Mouse (Mus musculus): ENCODE data around the gene Kctd14.
A peak's percentile ranks its signal among the peaks of the same experiment; 100 is the strongest.

Gene Kctd14

GRCm38 (mm10) chr7:97446171-97446925 is 4.8 kb upstream of the Kctd14 start:
- DNase-seq (ENCODE audit: low spot score): peak; percentile 88

DNA sequence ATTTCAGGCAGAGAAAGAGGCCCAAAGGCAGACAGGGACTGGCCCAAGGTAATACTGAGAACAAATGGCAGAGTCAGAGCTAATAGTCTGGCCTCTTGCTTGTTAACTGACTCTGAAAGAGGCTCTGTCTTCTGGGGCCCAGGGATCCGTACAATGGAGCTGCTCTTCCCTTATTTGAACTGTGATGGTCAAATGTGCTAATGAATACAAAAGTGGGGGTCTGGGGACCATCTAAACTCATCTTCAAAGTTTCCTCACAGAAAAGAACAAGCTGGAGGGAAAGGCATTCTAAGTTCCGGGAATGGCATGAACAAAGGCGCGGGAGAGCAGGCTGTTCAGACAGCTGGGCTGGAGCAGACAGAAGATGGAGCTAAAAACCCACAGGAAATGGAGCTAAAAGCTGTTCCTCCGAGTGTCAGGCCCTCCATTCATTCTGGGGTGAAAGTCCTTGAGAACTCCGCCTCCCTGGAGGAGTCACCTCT is 4.0 kb upstream of the Kctd14 start:
- DNase-seq (ENCODE audit: low spot score): no peak

DNA sequence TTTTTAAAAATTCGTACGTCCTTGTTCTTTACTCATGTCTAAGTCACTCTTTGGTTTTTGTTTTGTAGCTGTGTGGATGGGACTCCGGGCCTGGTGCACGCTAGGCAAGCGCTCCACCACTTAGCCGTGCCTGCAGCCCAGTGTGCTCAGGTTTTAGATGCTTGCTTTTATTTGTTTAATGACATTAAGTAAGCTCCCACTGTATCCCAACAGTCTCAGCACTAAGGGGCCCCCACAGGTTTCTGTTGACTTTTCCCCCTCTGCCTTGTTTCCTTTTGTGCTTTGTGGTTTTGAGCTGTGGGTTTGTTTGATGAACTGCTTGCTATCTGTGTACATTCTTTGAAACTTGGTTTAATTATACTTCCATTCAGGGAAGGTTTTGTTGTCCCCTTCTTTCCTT is 1.1 kb downstream of the Kctd14 start:
- no peak for DNase-seq (ENCODE audit: low spot score)

DNA sequence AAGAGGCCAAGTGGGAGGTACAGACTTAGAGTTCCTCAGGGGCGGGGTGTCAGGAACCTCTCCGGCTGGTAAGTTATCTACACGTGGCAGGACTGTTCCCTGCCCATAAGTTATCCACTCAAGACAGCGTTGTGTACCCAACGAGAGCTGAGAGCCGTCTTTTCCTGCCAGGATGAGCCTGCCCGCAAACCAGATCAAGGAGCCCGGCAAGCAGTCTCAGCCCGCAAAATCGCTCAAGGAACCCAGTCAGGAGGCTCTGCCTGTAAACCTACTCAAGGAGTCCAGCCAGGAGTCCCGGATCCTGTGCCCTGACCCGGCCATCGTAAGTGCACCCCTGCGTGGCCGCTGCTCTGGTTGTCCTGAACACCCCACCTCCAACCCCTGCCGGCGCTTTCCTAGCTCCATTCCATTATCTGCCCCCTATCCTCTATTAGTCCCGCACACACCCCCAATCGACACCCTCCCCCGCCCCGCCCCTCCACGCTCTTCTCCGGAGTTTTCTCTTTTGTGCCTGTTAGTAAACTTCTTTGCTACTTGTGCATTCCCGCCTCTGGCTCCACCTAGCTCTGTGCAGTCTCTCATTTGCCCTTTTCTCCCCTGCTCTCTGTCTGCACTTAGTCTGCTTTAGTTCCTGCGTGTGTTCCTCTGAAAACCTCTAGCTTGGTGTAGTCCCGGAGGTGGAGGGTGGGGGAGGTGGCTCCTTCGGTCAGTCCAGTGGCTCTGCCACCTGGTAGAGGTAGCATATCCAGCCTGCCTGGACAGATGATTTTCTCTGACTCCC is 2.2 kb downstream of the Kctd14 start:
- DNase-seq (ENCODE audit: low spot score): peak; percentile 40

DNA sequence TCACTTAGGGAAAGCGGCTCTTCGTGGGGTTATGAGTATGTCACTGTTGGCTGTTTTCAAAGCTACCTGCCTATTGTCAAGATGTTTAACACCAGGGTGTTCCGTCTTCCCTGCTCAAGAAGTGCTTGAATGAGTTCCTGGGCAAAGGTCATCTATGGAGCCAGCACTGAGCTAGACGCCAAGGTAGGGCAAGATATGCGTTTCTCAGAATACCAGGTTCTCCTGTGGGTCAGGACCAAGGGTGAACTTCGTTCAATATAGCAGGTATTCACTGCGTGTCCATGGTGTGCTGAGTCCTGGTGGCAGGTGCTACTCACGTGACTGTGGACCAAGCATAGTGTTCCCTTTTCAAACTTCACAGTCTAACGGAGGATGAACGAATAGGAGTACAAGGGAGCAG is 3.7 kb downstream of the Kctd14 start:
- DNase-seq (ENCODE audit: low spot score): no peak

GRCm38 (mm10) chr7:97455577-97455976 is 4.5 kb downstream of the Kctd14 start:
- no peak for DNase-seq (ENCODE audit: low spot score)

DNA sequence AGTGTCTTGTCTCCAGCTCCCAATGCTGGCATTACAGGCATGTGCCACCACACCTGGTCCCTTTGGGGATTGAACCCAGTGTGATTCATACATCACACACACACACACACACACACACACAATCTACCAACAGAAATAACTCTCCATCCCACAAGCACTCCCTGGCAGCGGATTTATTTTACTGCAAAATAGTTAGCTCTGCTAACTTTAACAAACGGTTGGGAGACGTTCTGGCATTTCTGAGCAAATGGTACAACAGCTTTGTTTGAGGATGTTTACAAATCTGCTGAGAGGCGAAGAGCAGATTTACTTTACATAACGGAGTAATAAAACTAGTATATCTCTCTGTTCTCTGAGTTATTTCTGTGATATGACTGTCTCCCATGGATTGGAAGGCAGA is 21.9 kb downstream of the Kctd14 start:
- DNase-seq (ENCODE audit: low spot score): no peak

GRCm38 (mm10) chr7:97479349-97479748 is 28.2 kb downstream of the Kctd14 start:
- DNase-seq (ENCODE audit: low spot score): no peak

GRCm38 (mm10) chr7:97480290-97480689 is 29.2 kb downstream of the Kctd14 start:
- no peak for DNase-seq (ENCODE audit: low spot score)

DNA sequence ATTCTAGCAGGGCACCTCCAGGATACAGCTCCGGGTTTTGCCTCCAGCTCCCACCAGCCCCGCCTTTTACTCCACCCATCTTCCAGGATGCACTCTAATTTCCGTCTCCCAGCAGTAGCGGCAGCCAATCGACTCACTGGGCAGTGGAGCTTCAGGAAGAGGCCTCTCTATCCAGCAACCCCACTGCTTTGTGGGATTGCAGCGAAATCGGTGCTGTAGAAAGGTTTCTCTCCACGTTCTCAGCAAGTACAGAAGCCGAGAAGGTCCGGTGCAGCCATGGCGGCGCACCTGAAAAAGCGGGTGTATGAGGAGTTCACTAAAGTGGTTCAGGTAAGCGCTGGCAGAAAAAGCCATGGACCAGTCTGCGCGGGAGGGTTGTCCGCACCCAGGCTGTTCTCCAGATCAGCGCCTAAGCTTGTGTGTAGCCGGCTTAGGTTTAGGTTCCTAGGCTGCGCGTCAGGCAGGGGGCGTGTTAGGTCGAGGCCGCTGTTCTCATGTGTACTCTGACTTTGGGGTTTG is 29.8 kb downstream of the Kctd14 start, which contains the start of gene Ints4:
Ints4 (plus strand) TSS at position 136 of the 519 bp plus-strand sequence.
- DNase-seq (ENCODE audit: low spot score): peak; percentile 87

GRCm38 (mm10) chr7:97483378-97483777 is 32.3 kb downstream of the Kctd14 start:
- no peak for DNase-seq (ENCODE audit: low spot score)

DNA sequence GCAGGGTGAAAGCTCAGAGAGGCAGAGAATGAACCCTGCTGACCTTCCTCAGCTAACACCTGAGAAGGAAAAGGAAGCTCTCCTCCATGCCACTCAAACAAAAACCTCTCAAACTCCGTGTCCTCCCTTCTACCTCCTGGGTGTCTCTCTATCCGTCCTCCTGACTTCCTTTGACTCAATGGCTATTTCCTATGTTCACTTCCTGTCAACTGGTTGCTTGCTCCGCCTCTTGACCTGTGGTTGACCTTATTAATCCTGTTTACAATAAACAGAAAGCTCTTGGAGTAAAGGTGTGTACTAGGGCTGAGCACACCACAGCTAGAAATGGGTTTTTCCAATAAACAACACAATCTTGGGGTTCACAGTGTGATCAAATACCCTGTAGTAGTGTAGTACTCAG is 40.0 kb downstream of the Kctd14 start:
- no peak for DNase-seq (ENCODE audit: low spot score)

GRCm38 (mm10) chr7:97492420-97492819 is 41.3 kb downstream of the Kctd14 start:
- no peak for DNase-seq (ENCODE audit: low spot score)

GRCm38 (mm10) chr7:97495052-97495451 is 43.9 kb downstream of the Kctd14 start:
- DNase-seq (ENCODE audit: low spot score): no peak

DNA sequence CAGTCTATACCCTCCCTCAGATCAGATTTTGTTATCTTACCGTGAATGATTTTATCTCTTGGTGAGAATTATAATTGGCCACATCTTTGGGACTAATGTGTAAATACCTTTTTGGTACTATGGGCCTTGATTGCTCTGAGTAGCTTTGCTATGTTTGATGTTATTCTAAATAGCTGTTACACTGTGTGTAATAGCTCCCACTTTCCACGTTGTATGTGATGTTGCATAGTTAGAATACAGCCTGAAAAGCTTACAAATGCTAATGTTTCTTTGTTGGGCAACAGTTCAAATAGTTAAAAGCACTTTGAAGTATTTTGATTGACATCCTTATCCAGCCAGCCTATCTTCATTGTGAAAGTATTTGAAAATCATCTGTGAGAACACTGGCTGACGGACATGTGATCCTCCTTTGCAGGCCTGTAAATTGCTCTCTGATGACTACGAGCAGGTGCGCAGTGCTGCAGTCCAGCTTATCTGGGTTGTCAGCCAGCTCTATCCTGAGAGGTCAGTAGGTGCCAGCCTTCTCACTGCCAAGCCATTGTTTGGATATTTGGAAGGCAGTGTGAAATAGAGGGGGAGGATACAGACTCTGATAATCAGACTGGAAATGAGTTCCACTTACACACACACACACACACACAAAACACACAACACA is 49.6 kb downstream of the Kctd14 start:
- DNase-seq (ENCODE audit: low spot score): no peak

All from ovary, postnatal 36 days (tissue).